Mouse (Mus musculus): ENCODE results near the gene Zmynd19. TPM values are rescaled to one million over a fixed set of nuclear protein-coding genes. Genes with fewer than 3 reads are reported as not detected.
"Not testable (repeated sequence)": the region's sequence is repeated elsewhere in the genome, so short reads cannot be mapped to it uniquely, and the experiment has no call there.

Zmynd19 gene
- polyA plus RNA-seq, 1 experiment from 2014 or later = 24.7 TPM

- no peak overlapping the region for H3K4me2 ChIP-seq (replicated peaks)
- peaks cover 20% of the 10 kb centered on the region for H3K4me1 ChIP-seq
- H3K9ac ChIP-seq (replicated peaks) = no peak overlapping the region
- ATAC-seq (ENCODE audit: low FRiP score, low read depth) = no peak
- 87% methylated on average over 4 of the region's 4 CpGs for WGBS
- H3K4me3 ChIP-seq = no peak overlapping the region
- H3K27ac ChIP-seq (replicated peaks) = no peak overlapping the region
- H3K36me3 ChIP-seq = peaks cover 57% of the 10 kb centered on the region
- no peaks in the 10 kb centered on the region for H3K27me3 ChIP-seq
- H3K9me3 ChIP-seq = no peaks in the 10 kb centered on the region
These were observed 3.0 kb downstream of the Zmynd19 start for GRCm38 (mm10) chr2:24952537-24953055.

DNA sequence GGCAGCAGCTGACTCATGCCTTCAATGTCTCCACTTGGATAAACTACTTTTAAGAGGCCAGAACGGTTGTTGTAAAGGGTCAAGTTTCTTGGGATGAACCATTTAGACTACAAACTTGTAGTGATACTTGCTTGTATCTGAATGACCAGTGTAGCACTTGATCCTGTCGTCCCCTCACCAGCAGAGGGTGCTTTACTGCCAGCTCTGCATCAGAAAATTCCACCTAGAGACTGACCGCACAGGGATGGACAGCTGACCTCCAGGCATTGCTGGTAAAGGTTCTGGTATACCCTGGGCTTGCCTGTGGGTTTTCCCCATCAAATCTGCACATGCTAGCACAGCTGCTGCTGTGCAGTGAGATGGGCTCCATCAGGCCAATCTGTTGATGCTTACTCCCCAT is 11.3 kb downstream of the Zmynd19 start:
- WGBS = 43% methylated on average over 3 of the region's 3 CpGs
- peaks cover 49% of the 10 kb centered on the region for H3K36me3 ChIP-seq
- no peak overlapping the region for H3K27ac ChIP-seq (replicated peaks)
- no peaks in the 10 kb centered on the region for H3K9me3 ChIP-seq
- H3K27me3 ChIP-seq = no peaks in the 10 kb centered on the region
- H3K4me1 ChIP-seq = peaks cover 12% of the 10 kb centered on the region
- H3K4me2 ChIP-seq (replicated peaks) = no peak overlapping the region
- no peak for ATAC-seq (ENCODE audit: low FRiP score, low read depth)
- no peak overlapping the region for H3K4me3 ChIP-seq
- no peak overlapping the region for H3K9ac ChIP-seq (replicated peaks)

DNA sequence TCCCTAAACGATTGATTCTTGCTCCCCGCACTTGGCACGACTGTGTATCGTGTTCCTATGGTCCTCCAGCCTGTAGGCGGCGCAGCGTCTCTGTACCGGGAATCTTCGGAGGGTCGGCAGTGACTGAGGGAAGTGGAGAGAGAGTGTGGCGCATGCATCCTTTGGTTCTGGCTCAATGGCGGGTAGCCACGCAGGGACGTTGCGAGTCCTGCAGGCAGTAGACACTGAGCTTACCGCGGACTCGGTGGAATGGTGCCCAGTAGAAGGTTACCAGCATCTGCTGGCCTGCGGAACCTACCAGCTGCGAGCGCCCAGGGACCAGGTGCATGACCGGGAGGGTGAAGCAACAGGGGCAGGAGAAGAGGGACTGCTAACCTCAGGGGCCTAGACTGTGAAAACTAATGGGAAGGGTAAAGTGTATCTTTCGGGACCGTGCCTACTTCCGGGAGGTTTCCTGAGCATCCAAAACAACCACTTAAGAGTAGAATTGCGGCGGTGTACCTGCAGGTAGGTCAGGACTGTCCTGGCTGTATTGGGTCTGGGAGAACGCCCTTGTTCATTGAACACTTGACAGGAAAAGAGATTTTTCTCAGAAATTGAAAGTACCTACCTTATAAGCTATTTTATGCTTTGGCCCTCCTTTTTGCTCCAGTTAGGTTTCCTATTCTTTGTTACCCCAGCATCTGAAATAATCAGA is 12.9 kb downstream of the Zmynd19 start, which contains the start of gene Dph7:
Gene Dph7 (plus strand): TSS at position 97 of the 697 bp plus-strand sequence.
- peak within 1 kb of the TSS; percentile 92 for H3K9ac ChIP-seq (replicated peaks)
- peak within 1 kb of the TSS; percentile 86 for H3K4me3 ChIP-seq
- H3K27me3 ChIP-seq = no peaks in the 10 kb centered on the region
- peak; percentile 91 for ATAC-seq (ENCODE audit: low FRiP score, low read depth)
- WGBS = 1% methylated on average over 28 of the region's 28 CpGs
- peaks cover 48% of the 10 kb centered on the region for H3K36me3 ChIP-seq
- peaks cover 12% of the 10 kb centered on the region for H3K4me1 ChIP-seq
- H3K9me3 ChIP-seq = no peaks in the 10 kb centered on the region
- H3K4me2 ChIP-seq (replicated peaks) = peak within 1 kb of the TSS; percentile 79
- H3K27ac ChIP-seq (replicated peaks) = peak within 1 kb of the TSS; percentile 42; the same call in 1 of the 2 replicates

- Histone ChIP-seq H3K4me1 (peaks cover 11% of the 10 kb centered on the region), H3K27ac (replicated peaks) (no peak overlapping the region), H3K27me3 (no peaks in the 10 kb centered on the region), H3K36me3 (peaks cover 66% of the 10 kb centered on the region), H3K4me3 (no peak overlapping the region), H3K4me2 (replicated peaks) (no peak overlapping the region), H3K9me3 (no peaks in the 10 kb centered on the region), H3K9ac (replicated peaks) (no peak overlapping the region)
- no peak for ATAC-seq (ENCODE audit: low FRiP score, low read depth)
- 85% methylated on average over 4 of the region's 4 CpGs for WGBS
These were observed 20.8 kb downstream of the Zmynd19 start for GRCm38 (mm10) chr2:24970386-24970785.

GRCm38 (mm10) chr2:24974452-24974851 is 24.9 kb downstream of the Zmynd19 start:
- peaks cover 21% of the 10 kb centered on the region for H3K4me1 ChIP-seq
- ATAC-seq (ENCODE audit: low FRiP score, low read depth); H3K27me3 ChIP-seq; H3K9me3 ChIP-seq: not testable (repeated sequence)
- peak overlapping the region; percentile 83 for H3K9ac ChIP-seq (replicated peaks)
- H3K4me3 ChIP-seq = peak overlapping the region; percentile 76
- peak overlapping the region; percentile 91 for H3K27ac ChIP-seq (replicated peaks)
- H3K4me2 ChIP-seq (replicated peaks) = peak overlapping the region; percentile 94
- 2% methylated on average over 17 of the region's 17 CpGs for WGBS
- H3K36me3 ChIP-seq = peaks cover 29% of the 10 kb centered on the region

- no peaks in the 10 kb centered on the region for H3K9me3 ChIP-seq
- peaks cover 23% of the 10 kb centered on the region for H3K36me3 ChIP-seq
- ATAC-seq (ENCODE audit: low FRiP score, low read depth) = peak; percentile 100
- peaks cover 21% of the 10 kb centered on the region for H3K4me1 ChIP-seq
- WGBS = under 1% methylated on average over 64 of the region's 64 CpGs
- peak within 1 kb of the TSS; percentile 83 for H3K9ac ChIP-seq (replicated peaks)
- peak within 1 kb of the TSS; percentile 91 for H3K27ac ChIP-seq (replicated peaks)
- no peaks in the 10 kb centered on the region for H3K27me3 ChIP-seq
- peak within 1 kb of the TSS; percentile 76 for H3K4me3 ChIP-seq
- H3K4me2 ChIP-seq (replicated peaks) = peak within 1 kb of the TSS; percentile 94
These were observed 25.5 kb downstream of the Zmynd19 start, which contains the start of gene Mrpl41 for GRCm38 (mm10) chr2:24974906-24975703. Gene Mrpl41, minus strand, starts transcription at chr2:24975098.

- Histone ChIP-seq H3K27ac (replicated peaks) (peak within 1 kb of the TSS; percentile 91), H3K4me3 (peak within 1 kb of the TSS; percentile 76), H3K9me3 (no peaks in the 10 kb centered on the region), H3K27me3 (no peaks in the 10 kb centered on the region), H3K36me3 (peaks cover 16% of the 10 kb centered on the region), H3K4me2 (replicated peaks) (peak within 1 kb of the TSS; percentile 94), H3K4me1 (peaks cover 21% of the 10 kb centered on the region), H3K9ac (replicated peaks) (peak within 1 kb of the TSS; percentile 83)
- under 1% methylated on average over 16 of the region's 16 CpGs for WGBS
- ATAC-seq (ENCODE audit: low FRiP score, low read depth) = peak; percentile 25
These were observed 26.2 kb downstream of the Zmynd19 start, which contains the start of gene Pnpla7 for GRCm38 (mm10) chr2:24975704-24976297. Gene Pnpla7, plus strand, starts transcription at chr2:24976033.

GRCm38 (mm10) chr2:24976960-24977359 is 27.4 kb downstream of the Zmynd19 start:
- Histone ChIP-seq H3K27me3 (no peaks in the 10 kb centered on the region), H3K9ac (replicated peaks) (no peak overlapping the region), H3K4me1 (peaks cover 21% of the 10 kb centered on the region), H3K36me3 (peaks cover 5% of the 10 kb centered on the region), H3K27ac (replicated peaks) (no peak overlapping the region), H3K4me2 (replicated peaks) (no peak overlapping the region), H3K9me3 (no peaks in the 10 kb centered on the region), H3K4me3 (no peak overlapping the region)
- 93% methylated on average over 5 of the region's 5 CpGs for WGBS
- no peak for ATAC-seq (ENCODE audit: low FRiP score, low read depth)

- no peaks in the 10 kb centered on the region for H3K9me3 ChIP-seq
These were observed 38.2 kb downstream of the Zmynd19 start for GRCm38 (mm10) chr2:24987762-24988161.

GRCm38 (mm10) chr2:24995332-24995731 is 45.7 kb downstream of the Zmynd19 start:
- ATAC-seq (ENCODE audit: low FRiP score, low read depth) = no peak
- Histone ChIP-seq H3K4me2 (replicated peaks) (no peak overlapping the region), H3K9me3 (no peaks in the 10 kb centered on the region), H3K4me1 (no peaks in the 10 kb centered on the region), H3K9ac (replicated peaks) (no peak overlapping the region), H3K27ac (replicated peaks) (no peak overlapping the region), H3K4me3 (no peak overlapping the region), H3K27me3 (no peaks in the 10 kb centered on the region), H3K36me3 (no peaks in the 10 kb centered on the region)
- WGBS = 90% methylated on average over 6 of the region's 6 CpGs

More at GRCm38 (mm10) chr2:24987762-24988161, 38.2 kb downstream of the Zmynd19 start:
- no peak for ATAC-seq (ENCODE audit: low FRiP score, low read depth)
- Histone ChIP-seq H3K9ac (replicated peaks) (no peak overlapping the region), H3K4me3 (no peak overlapping the region), H3K4me2 (replicated peaks) (no peak overlapping the region), H3K27me3 (no peaks in the 10 kb centered on the region), H3K27ac (replicated peaks) (no peak overlapping the region), H3K4me1 (no peaks in the 10 kb centered on the region), H3K36me3 (no peaks in the 10 kb centered on the region)
- WGBS = 67% methylated on average over 2 of the region's 2 CpGs

GRCm38 (mm10) chr2:24996471-24996870 is 46.9 kb downstream of the Zmynd19 start:
- Histone ChIP-seq H3K4me3 (no peak overlapping the region), H3K4me1 (no peaks in the 10 kb centered on the region), H3K9me3 (no peaks in the 10 kb centered on the region), H3K27ac (replicated peaks) (no peak overlapping the region), H3K27me3 (no peaks in the 10 kb centered on the region), H3K36me3 (no peaks in the 10 kb centered on the region), H3K9ac (replicated peaks) (no peak overlapping the region), H3K4me2 (replicated peaks) (no peak overlapping the region)
- 93% methylated on average over 2 of the region's 2 CpGs for WGBS
- no peak for ATAC-seq (ENCODE audit: low FRiP score, low read depth)

All from midbrain, embryonic 12.5 days (tissue).